Mouse (Mus musculus) forebrain, embryonic 12.5 days (tissue): Measurements from ENCODE around the gene Tenm4. TPM values are rescaled to one million over a fixed set of nuclear protein-coding genes. Genes with fewer than 3 reads are reported as not detected.

ENCODE experiments used
- ATAC-seq: fragments of 200-750 bp; cut with Nextera tagmentation; 2 replicates; pipeline ENCODE4 v1.8.0; 2017; ENCODE audit warnings: moderate TSS enrichment; ENCODE audit not compliant: low FRiP score
- H3K27ac ChIP-seq: fragments of 300-500 bp; sonication (generic); 2 replicates; pipeline ENCODE4 v1.5.1; 2016; ENCODE audit warnings: mild to moderate bottlenecking
- H3K27me3 ChIP-seq: fragments of 300-500 bp; sonication (generic); 2 replicates; pipeline ENCODE4 v1.6.1; 2016; ENCODE audit warnings: mild to moderate bottlenecking
- H3K36me3 ChIP-seq: fragments of 300-500 bp; sonication (generic); replicated peaks from 2 replicates; pipeline ENCODE4 v1.6.1; 2016; ENCODE audit warnings: mild to moderate bottlenecking
- H3K4me1 ChIP-seq: fragments of 300-500 bp; sonication (generic); 2 replicates; pipeline ENCODE4 v1.6.1; 2016
- H3K4me2 ChIP-seq: fragments of 300-500 bp; sonication (generic); 2 replicates; pipeline ENCODE4 v1.6.1; 2016; ENCODE audit warnings: mild to moderate bottlenecking, moderate library complexity
- H3K4me3 ChIP-seq: fragments of 300-500 bp; sonication (generic); replicated peaks from 2 replicates; pipeline ENCODE4 v1.5.1; 2016; ENCODE audit warnings: mild to moderate bottlenecking
- H3K9ac ChIP-seq: fragments of 300-500 bp; sonication (generic); 2 replicates; pipeline ENCODE4 v1.6.1; 2016; ENCODE audit warnings: mild to moderate bottlenecking
- H3K9me3 ChIP-seq: fragments of 300-500 bp; sonication (generic); 2 replicates; pipeline ENCODE4 v1.6.1; 2016
- WGBS: fragments of 180-500 bp; shearing (Covaris S2); methylation state at CpG from one replicate; pipeline ENCODE4 v1.1.7; 2016; 5-methylcytosine and 5-hydroxymethylcytosine counted together
- polyA plus RNA-seq: library from polyadenylated mRNA; unstranded; fragments of >200 nt; fragmentation: Nextera tagmentation; extraction: Ambion mirVana; gene quantifications from 2 replicates; pipeline ENCODE4 v1.2.1, GENCODE M21; 2016

Gene Tenm4
- polyA plus RNA-seq, 1 experiment from 2014 or later, result 62.3 TPM

DNA sequence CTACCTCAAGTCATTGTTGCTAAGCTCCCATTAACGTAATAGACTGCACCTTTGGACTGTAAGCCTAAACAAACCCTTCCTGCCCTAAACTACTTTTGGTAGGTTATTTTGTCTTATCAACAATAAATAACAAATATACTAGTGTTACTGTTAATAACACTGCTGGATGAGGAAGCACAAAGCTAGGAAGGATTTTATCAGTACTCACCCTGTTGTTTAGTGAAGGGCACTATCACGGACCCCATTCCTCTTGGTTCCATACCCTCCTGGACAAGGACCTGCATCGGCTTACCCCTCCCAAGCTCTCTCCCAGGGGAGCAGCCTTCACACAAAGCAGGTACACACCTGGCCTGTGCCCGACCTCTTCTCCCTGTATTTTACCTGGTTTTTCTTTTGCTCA is 611.6 kb downstream of the Tenm4 start:
- H3K4me3 ChIP-seq, result no peak overlapping the region
- no peaks in the 10 kb centered on the region for H3K9me3 ChIP-seq
- 0 out of 2 replicates have a peak, but pooled peaks cover 9% of the 10 kb centered on the region for H3K36me3 ChIP-seq
- H3K27ac ChIP-seq, result no peak overlapping the region
- 93% methylated on average over 4 of the region's 4 CpGs for WGBS
- H3K4me2 ChIP-seq, result no peak overlapping the region
- ATAC-seq, result no peak
- no peaks in the 10 kb centered on the region for H3K27me3 ChIP-seq
- H3K9ac ChIP-seq, result no peak overlapping the region
- peaks cover 17% of the 10 kb centered on the region for H3K4me1 ChIP-seq

DNA sequence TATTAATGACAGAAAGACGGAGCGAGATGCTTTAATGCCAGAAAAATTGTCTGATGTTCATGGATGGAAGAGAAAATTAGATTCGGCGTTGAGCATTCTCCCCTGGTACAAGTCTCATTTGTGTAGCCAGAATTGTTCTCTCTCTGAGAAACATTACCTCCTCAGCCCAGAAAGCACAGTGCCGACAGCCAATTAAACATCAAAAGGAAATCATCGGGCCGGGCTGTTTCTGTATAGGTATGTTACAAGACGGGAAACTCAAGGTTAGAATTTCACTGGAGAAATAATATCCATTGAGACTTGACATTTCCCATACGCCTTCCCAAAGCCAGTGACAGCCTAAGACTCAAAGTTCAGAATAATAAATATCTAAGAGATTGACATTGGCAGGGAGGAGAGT is 614.8 kb downstream of the Tenm4 start:
- no peak overlapping the region; the same call in 1 of the 2 replicates for H3K27ac ChIP-seq

DNA sequence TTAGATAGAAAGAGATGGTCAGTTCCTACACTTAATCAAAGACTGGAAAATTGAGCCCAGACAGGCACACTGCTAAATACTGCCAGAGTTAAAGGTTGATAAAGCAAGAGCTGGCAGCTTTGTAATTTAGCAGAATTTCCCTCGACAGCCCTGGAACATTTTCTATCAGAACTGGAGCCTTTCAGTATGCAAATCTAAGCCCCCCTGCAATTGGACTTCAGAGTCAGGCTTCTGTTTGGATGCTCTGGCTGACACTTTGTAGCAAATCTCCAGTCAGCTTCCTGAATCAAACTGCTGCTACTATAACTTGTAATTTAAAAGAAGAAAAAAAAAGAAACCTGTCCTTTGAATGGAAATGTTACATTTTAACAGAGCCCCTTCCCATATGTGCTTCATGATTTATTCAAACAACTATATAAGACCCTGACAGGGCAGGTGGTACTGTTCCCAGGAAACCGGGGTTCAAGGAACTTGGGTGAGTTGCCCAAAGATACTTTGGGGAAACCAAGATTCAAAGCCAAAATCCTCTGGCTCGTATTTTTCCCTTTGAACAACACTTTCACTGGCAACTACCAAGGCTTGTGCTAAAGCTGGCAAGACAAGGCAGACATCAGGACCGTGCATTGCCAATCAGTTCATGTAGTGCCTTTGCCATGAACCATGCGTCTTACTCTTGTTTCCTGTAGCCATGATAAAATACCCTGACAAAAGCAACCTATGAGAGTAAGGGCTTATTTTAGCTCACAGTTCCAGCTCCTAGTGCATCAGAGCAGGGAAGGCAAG is 615.4 kb downstream of the Tenm4 start:
- 77% methylated on average over 5 of the region's 5 CpGs for WGBS
- no peak for ATAC-seq
- Histone ChIP-seq H3K4me3 (no peak overlapping the region), H3K4me2 (no peak overlapping the region), H3K9ac (no peak overlapping the region), H3K4me1 (peaks cover 13% of the 10 kb centered on the region), H3K27ac (no peak overlapping the region; the same call in 1 of the 2 replicates), H3K27me3 (no peaks in the 10 kb centered on the region), H3K9me3 (no peaks in the 10 kb centered on the region), H3K36me3 (peaks cover 2% of the 10 kb centered on the region; the same call in 1 of the 2 replicates)

More for the DNA sequence above, 614.8 kb downstream of the Tenm4 start:
- no peak overlapping the region for H3K4me3 ChIP-seq
- peaks cover 13% of the 10 kb centered on the region for H3K4me1 ChIP-seq
- H3K36me3 ChIP-seq, result peaks cover 4% of the 10 kb centered on the region; the same call in 1 of the 2 replicates
- peak; percentile 59; the same call in 1 of the 2 replicates for ATAC-seq
- no peaks in the 10 kb centered on the region for H3K27me3 ChIP-seq
- no peak overlapping the region for H3K4me2 ChIP-seq
- no peaks in the 10 kb centered on the region for H3K9me3 ChIP-seq
- WGBS, result 37% methylated on average over 9 of the region's 9 CpGs
- H3K9ac ChIP-seq, result no peak overlapping the region

DNA sequence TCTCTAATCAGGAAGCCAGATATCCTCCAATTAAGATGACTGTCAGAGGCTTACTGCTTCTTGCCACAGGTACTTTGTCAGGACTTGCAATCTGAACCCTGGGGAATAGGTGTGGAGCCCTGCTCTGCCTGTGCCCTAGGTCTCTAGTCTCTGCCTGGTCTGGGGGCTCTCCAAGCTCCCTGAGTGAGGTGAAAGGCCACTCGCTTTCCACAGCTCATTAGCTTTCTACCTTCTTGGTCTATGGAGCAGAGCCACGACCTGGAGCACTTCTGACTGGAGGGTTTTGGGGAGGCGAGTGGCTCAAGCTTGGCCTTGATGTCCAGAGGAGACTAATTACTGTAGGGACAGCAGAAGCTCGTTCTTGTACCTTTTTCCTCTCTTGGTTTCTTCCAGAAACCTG is 617.1 kb downstream of the Tenm4 start:
- Histone ChIP-seq H3K9me3 (no peaks in the 10 kb centered on the region), H3K4me2 (no peak overlapping the region), H3K9ac (no peak overlapping the region), H3K36me3 (no peaks in the 10 kb centered on the region; the same call in 1 of the 2 replicates), H3K4me3 (no peak overlapping the region), H3K27me3 (no peaks in the 10 kb centered on the region), H3K27ac (peak overlapping the region; percentile 8), H3K4me1 (peaks cover 26% of the 10 kb centered on the region)
- ATAC-seq, result no peak; the same call in 1 of the 2 replicates
- WGBS, result 67% methylated on average over 4 of the region's 4 CpGs

DNA sequence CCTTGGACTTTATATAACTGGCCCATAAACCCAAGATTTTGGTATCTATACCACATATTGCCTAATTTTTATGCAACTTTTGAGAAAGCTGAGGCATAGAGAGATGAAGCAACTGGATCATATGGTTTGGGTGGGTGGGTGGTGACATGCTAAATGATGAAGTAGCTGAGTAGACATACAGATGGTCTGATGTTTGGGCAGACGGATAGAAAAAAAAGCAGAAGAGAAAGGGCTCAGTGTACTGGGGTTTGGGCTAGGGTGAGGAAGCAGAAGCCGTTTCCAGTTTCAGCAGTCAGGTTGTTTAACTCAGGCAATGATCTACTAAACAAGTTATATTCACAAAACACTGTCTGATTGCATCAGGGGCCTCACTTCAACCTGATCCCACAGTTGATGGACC is 619.3 kb downstream of the Tenm4 start:
- WGBS, result 92% methylated on average over 2 of the region's 2 CpGs
- Histone ChIP-seq H3K27ac (no peak overlapping the region), H3K36me3 (no peaks in the 10 kb centered on the region; the same call in 1 of the 2 replicates), H3K4me3 (no peak overlapping the region), H3K4me1 (peaks cover 29% of the 10 kb centered on the region), H3K4me2 (no peak overlapping the region), H3K9me3 (no peaks in the 10 kb centered on the region), H3K27me3 (0 out of 2 replicates have a peak, but pooled peaks cover 10% of the 10 kb centered on the region), H3K9ac (no peak overlapping the region)
- ATAC-seq, result no peak

DNA sequence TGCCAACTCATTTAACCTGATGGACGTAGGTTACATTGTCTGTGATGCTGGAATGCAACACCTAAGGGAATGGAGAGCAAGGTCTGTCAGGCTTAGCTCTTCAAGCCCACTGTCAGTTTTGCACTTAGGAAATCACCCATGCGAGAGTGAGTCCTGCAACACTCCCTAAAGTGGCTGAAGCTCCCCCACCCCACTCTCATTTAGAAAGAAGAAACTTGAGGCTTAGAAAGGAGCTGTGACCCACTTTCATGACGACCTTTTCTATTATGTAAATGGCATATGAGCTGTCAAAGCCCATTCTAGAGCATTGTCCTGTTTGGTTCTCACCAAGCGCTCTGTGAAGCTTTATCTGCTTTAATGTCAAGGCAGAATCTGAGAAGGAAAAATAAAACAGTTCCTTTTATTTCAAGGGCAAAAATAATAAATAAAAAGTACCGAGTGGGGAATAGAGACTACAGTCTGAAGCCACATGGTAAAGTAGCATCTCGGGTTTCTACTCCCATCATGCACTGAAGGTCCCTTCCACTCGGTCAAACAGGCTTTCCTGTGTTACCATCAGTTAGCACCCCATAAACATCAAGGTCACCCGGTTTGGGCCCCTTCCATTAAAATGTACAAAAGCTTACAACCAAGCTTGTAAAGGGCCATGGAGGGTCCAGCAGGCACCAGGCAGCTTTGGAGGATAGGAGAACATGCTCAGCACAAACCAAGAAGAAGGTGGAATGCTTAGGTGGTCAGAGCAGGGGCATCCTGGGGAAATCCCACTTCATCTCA is 621.6 kb downstream of the Tenm4 start:
- WGBS, result 60% methylated on average over 8 of the region's 8 CpGs
- peaks cover 41% of the 10 kb centered on the region for H3K4me1 ChIP-seq

DNA sequence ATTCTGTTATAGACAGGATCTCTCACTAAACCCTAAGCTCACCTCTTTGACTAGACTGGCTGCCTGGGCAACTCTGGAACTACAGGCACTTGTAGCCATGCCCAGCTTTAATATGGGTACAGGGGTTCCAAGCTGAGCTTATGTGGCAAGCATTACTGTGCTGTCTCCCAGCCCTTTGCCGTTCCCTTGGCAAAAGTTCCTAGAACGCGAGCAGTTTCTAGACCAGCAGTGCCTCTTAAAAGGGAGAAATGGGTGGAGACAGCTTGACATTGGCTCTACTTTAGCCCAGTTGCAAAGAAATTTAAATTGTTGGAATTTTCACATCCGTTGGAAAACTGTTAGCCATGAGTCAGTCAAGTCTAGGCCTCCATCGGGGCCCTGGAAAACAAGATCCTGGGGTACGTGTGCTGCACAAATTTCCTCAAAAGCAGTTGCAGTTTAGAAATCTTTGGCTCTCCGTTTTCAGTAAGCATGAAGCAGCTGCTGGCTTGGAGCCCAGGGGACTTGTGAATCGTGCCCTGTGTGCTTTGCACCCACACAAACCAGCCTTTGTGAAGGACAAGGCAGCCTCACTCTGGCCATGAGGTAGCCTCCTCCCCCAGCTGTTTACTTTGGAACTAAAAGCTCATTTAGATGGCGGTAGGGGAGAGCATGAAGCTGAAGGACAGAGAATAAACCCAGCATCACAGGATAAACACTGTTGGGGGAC is 625.1 kb downstream of the Tenm4 start:
- Histone ChIP-seq H3K4me2 (peak overlapping the region; percentile 37), H3K4me3 (no peak overlapping the region), H3K9ac (peak overlapping the region; percentile 40; the same call in 1 of the 2 replicates), H3K36me3 (0 out of 2 replicates have a peak, but pooled peaks cover 3% of the 10 kb centered on the region), H3K9me3 (no peaks in the 10 kb centered on the region), H3K27ac (peak overlapping the region; percentile 96), H3K4me1 (peaks cover 55% of the 10 kb centered on the region), H3K27me3 (0 out of 2 replicates have a peak, but pooled peaks cover 10% of the 10 kb centered on the region)
- 34% methylated on average over 9 of the region's 9 CpGs for WGBS
- peak; percentile 83 for ATAC-seq

More for the DNA sequence above, 621.6 kb downstream of the Tenm4 start:
- Histone ChIP-seq H3K27ac (no peak overlapping the region), H3K36me3 (no peaks in the 10 kb centered on the region; the same call in 1 of the 2 replicates), H3K4me3 (no peak overlapping the region), H3K9me3 (no peaks in the 10 kb centered on the region), H3K9ac (no peak overlapping the region), H3K27me3 (0 out of 2 replicates have a peak, but pooled peaks cover 10% of the 10 kb centered on the region), H3K4me2 (no peak overlapping the region)
- ATAC-seq, result no peak

DNA sequence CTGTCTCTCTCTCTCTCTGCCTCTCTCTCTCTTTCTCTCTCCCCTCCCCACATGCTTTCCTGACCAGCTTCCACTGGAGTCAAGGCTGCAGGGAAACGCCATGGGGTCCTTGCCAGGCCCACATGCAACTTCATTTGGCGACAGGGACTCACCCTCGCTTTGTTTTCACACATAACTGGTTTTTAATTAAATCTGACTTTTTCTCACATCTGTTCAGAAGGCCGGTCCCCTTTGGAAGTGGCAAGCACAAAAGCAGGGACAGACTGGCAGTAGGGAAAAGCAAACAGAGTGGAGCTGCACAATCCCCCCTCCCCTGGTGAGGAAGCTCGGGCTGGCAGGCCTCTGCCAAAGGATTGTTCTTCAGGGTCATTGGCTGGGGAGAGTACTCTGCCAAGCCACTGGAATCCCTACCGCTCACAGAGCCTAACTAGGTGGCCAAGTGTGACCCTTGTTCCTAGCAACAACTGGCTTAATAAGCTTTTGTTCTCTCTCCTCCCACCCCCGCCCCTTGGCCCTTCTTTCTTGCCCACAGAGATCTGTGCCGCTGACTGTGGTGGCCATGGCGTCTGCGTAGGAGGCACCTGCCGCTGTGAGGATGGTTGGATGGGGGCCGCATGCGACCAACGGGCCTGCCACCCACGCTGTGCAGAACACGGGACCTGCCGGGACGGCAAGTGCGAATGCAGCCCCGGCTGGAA is 625.9 kb downstream of the Tenm4 start:
- Histone ChIP-seq H3K27ac (peak overlapping the region; percentile 96), H3K4me3 (no peak overlapping the region), H3K9me3 (no peaks in the 10 kb centered on the region), H3K4me1 (peaks cover 54% of the 10 kb centered on the region), H3K36me3 (peaks cover 6% of the 10 kb centered on the region; the same call in 1 of the 2 replicates), H3K4me2 (peak overlapping the region; percentile 37), H3K27me3 (0 out of 2 replicates have a peak, but pooled peaks cover 10% of the 10 kb centered on the region), H3K9ac (peak overlapping the region; percentile 40)
- peak; percentile 85 for ATAC-seq
- WGBS, result 24% methylated on average over 20 of the region's 20 CpGs

DNA sequence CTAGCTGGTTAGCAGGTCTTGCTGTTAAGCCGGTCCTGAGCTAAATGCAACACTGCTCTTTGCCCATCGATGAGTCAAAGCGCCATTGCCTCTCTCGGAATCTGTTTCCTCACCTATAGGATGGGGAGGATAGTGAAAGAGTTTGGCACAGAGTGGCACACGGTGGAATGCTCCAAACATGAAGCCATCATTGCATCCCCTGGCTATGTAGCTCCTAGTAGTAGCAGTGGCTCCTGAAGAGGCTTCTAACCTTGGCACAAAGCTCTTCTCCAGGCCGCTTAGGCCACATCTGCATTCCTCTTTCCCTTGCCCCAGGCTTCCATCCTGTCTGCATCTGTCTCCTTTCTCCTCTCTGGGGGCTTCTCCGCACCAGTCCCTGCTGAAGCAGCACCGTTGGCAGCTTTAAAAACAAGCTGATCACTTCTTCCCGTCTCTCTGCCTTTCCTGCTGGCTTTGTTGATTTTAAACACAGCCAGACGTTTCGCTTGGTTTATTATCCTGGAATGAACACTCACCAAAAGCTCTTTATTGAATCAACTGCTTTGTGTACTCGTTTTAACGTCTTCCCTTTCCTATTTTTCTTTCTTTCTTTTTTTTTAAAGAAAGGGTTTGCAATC is 626.8 kb downstream of the Tenm4 start:
- H3K4me3 ChIP-seq, result no peak overlapping the region
- 53% methylated on average over 13 of the region's 13 CpGs for WGBS
- H3K9ac ChIP-seq, result no peak overlapping the region

DNA sequence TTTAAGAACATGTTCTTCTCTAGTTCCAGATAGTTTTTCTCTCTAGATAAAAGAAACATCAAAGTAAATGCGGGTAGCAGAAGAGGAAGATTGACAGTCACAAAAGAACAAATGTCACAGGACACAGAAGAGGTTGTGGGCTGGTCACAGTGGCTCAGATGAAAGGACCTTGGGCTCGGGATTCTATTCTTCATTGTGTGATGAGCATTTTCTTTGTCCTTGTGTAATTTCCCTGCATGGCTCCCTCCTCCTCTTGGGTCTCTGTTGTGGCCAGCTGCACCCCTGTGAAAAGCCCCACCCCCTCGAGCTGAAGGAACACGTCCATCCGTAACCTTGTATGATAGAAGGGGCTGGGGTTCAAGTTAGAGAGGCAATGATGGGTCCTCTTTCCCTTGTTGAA is 628.8 kb downstream of the Tenm4 start:
- Histone ChIP-seq H3K27ac (no peak overlapping the region), H3K4me2 (no peak overlapping the region), H3K9ac (no peak overlapping the region), H3K27me3 (0 out of 2 replicates have a peak, but pooled peaks cover 2% of the 10 kb centered on the region), H3K36me3 (peaks cover 13% of the 10 kb centered on the region; the same call in 1 of the 2 replicates), H3K4me3 (no peak overlapping the region), H3K4me1 (peaks cover 39% of the 10 kb centered on the region), H3K9me3 (no peaks in the 10 kb centered on the region)
- 25% methylated on average over 5 of the region's 5 CpGs for WGBS
- no peak for ATAC-seq

More for the DNA sequence above, 626.8 kb downstream of the Tenm4 start:
- H3K27me3 ChIP-seq, result 0 out of 2 replicates have a peak, but pooled peaks cover 10% of the 10 kb centered on the region
- H3K4me2 ChIP-seq, result no peak overlapping the region
- H3K36me3 ChIP-seq, result peaks cover 13% of the 10 kb centered on the region; the same call in 1 of the 2 replicates
- peaks cover 46% of the 10 kb centered on the region for H3K4me1 ChIP-seq
- peak overlapping the region; percentile 96 for H3K27ac ChIP-seq
- no peaks in the 10 kb centered on the region for H3K9me3 ChIP-seq
- ATAC-seq, result no peak

DNA sequence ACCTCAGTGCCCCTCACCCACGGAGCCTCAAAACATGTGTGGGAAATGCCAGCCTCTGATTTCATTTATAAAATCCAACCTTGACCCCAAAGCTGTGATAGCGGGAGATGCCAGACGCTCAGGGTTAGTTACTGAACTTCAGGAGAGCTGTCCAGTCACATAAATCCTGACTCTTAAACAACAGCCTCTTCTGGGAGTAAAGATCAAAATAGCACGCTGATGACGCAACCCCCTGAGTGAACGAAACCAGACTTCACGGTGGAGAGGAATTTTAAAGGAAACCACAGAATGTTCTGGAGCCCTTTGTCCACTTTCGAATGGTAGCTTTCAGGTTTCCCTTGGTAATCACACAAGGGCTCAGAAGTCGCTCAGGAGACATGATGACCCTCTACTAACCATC is 630.3 kb downstream of the Tenm4 start:
- H3K4me3 ChIP-seq, result no peak overlapping the region
- no peaks in the 10 kb centered on the region for H3K27me3 ChIP-seq
- H3K4me1 ChIP-seq, result peaks cover 26% of the 10 kb centered on the region
- no peak overlapping the region for H3K9ac ChIP-seq
- no peaks in the 10 kb centered on the region for H3K9me3 ChIP-seq
- no peak overlapping the region for H3K4me2 ChIP-seq
- H3K27ac ChIP-seq, result no peak overlapping the region
- 85% methylated on average over 9 of the region's 9 CpGs for WGBS
- peaks cover 21% of the 10 kb centered on the region for H3K36me3 ChIP-seq
- no peak for ATAC-seq
